Mouse (Mus musculus) liver, adult 2 months (tissue): Measurements from ENCODE around the gene Ngly1. TPM values are rescaled to one million over a fixed set of nuclear protein-coding genes. Genes with fewer than 3 reads are reported as not detected.

Source experiments
- DNase-seq: peaks from one replicate; pipeline ENCODE4 v3.0.0-alpha.2; 2011; ENCODE audit warnings: low read depth, low spot score; ENCODE audit errors: extremely low read depth
- H3K27ac ChIP-seq: fragments of 200-500 bp; replicated peaks from 2 replicates; pipeline ENCODE4 v1.5.1; 2012; ENCODE audit warnings: low read depth, mild to moderate bottlenecking, control low read depth, inconsistent platforms, low read length; ENCODE audit not compliant: insufficient read depth
- H3K27me3 ChIP-seq: fragments of 200-500 bp; 2 replicates; pipeline ENCODE4 v1.6.1; 2012; ENCODE audit warnings: mild to moderate bottlenecking, moderate library complexity, low read length, inconsistent platforms; ENCODE audit not compliant: control insufficient read depth, insufficient read depth
- H3K36me3 ChIP-seq: fragments of 200-500 bp; 2 replicates; pipeline ENCODE4 v1.6.1; 2012; ENCODE audit warnings: low read length, inconsistent platforms; ENCODE audit not compliant: control insufficient read depth, insufficient read depth
- H3K4me1 ChIP-seq: fragments of 200-500 bp; 2 replicates; pipeline ENCODE4 v1.6.1; 2011; ENCODE audit warnings: low read length; ENCODE audit not compliant: control insufficient read depth, insufficient read depth
- H3K4me3 ChIP-seq: fragments of 200-500 bp; 2 replicates; pipeline ENCODE4 v1.5.1; 2011; ENCODE audit warnings: low read depth, mild to moderate bottlenecking, control low read depth, low read length, moderate library complexity; ENCODE audit not compliant: insufficient read depth
- H3K79me2 ChIP-seq: fragments of 200-500 bp; 2 replicates; pipeline ENCODE4 v1.6.1; 2012; ENCODE audit warnings: inconsistent platforms, mild to moderate bottlenecking, low read length, moderate library complexity; ENCODE audit not compliant: control insufficient read depth, insufficient read depth
- H3K9ac ChIP-seq: fragments of 200-500 bp; 2 replicates; pipeline ENCODE4 v1.6.1; 2012; ENCODE audit warnings: low read depth, mild to moderate bottlenecking, control low read depth, inconsistent platforms, low read length
- CTCF ChIP-seq: fragments of 200-500 bp; IDR thresholded peaks from 2 replicates; pipeline ENCODE4 v1.5.1; 2011; ENCODE audit warnings: low read depth, low read length, control low read depth
- POLR2A ChIP-seq: fragments of 200-500 bp; IDR thresholded peaks from 2 replicates; pipeline ENCODE4 v1.6.1; 2011; ENCODE audit warnings: low read length, control low read depth; ENCODE audit not compliant: insufficient read depth; ENCODE audit errors: extremely low read depth
- WGBS: fragments of 180-500 bp; shearing (Covaris S2); methylation state at CpG from one replicate; pipeline ENCODE4 v1.1.7; 2018; 5-methylcytosine and 5-hydroxymethylcytosine counted together
- polyA plus RNA-seq: library from polyadenylated mRNA; depleted of rRNA; stranded (reverse); fragments of >200 nt; gene quantifications from 2 replicates; pipeline ENCODE4 v1.2.3, GENCODE M21; 2012
- total RNA-seq: library from RNA; depleted of rRNA; stranded (reverse); fragments of >200 nt; gene quantifications from 2 replicates; pipeline ENCODE4 v1.2.3, GENCODE M21; 2014

Ngly1 gene
- total and polyA plus RNA-seq, 2 experiments = 25.4 to 44.5 TPM

DNA sequence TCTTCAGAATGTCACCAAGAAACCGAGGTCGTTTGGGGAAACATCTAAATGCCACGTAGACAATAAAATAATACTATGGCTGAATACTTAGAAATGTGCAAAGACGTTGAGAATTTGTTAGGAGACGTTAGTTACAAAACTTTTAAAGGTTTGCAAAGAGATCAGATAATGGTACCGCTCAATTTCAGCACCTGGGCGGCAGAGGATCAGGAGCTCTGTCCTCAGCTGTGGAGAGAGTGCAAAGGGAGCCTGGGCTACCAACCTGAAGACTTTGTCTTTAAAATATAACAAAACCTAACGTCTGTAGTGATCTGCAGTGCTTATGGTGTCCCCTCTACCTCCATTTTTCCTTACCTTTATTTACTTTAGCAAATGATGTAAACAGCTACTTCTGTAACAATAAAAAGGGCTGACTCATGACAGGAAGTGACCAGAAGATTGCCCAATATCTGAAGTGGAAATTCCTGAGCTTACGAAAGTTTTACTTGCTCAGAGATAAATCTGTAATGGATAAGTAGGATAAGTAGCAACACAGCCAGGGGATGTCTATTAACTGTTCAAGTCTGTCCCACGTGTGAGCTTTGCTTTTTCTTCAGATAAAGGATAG lies 5.4 kb upstream of the Ngly1 start:
- peak; percentile 98 for DNase-seq
- 2% methylated on average over 10 of the region's 10 CpGs for whole genome bisulfite sequencing
- H3K4me1 ChIP-seq = peaks cover 13% of the 10 kb centered on the region
- peaks cover 7% of the 10 kb centered on the region; the same call in 1 of the 2 replicates for H3K36me3 ChIP-seq
- peak overlapping the region; percentile 67 for H3K4me3 ChIP-seq
- no peaks in the 10 kb centered on the region for H3K27me3 ChIP-seq
- H3K27ac ChIP-seq = peak overlapping the region; percentile 87
- H3K79me2 ChIP-seq = no peaks in the 10 kb centered on the region
- no peak for TF ChIP-seq POLR2A
- no peak for TF ChIP-seq CTCF
- H3K9ac ChIP-seq = peak overlapping the region; percentile 81

DNA sequence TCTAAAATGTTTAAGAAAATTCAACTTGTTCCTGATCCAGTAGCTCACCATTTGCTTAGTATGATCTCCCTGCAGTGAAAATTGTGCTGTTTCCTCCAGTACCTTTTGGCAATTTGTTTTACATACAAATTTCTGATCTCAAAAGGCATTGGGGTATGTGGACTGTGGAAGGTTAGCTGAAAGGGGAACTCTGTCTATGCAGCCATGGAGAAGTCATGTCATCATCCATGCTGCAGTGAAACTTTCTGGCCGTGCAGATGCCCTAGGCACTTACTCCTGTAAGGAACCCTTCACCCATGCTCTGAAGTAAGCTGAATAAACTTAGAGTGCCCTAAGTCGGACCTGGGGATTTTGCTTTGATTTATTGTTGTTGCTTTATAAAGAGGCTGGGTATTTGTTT lies 4.7 kb upstream of the Ngly1 start:
- Histone ChIP-seq H3K36me3 (peaks cover 7% of the 10 kb centered on the region; the same call in 1 of the 2 replicates), H3K4me1 (peaks cover 13% of the 10 kb centered on the region), H3K4me3 (peak overlapping the region; percentile 19; the same call in 1 of the 2 replicates), H3K79me2 (no peaks in the 10 kb centered on the region), H3K9ac (0 out of 2 replicates have a peak overlapping the region, but pooled peaks have one; percentile 49), H3K27me3 (no peaks in the 10 kb centered on the region), H3K27ac (peak overlapping the region; percentile 60)
- peak; percentile 34 for DNase-seq
- TF ChIP-seq POLR2A = no peak
- TF ChIP-seq CTCF = no peak
- WGBS = 46% methylated on average over 2 of the region's 2 CpGs

GRCm38 (mm10) chr14:16245127-16245526 lies 4.0 kb upstream of the Ngly1 start:
- no peaks in the 10 kb centered on the region for H3K27me3 ChIP-seq
- 13% methylated on average over 1 of the region's 1 CpGs for WGBS
- DNase-seq = peak; percentile 78
- TF ChIP-seq CTCF (no peak), POLR2A (no peak)
- peaks cover 5% of the 10 kb centered on the region; the same call in 1 of the 2 replicates for H3K36me3 ChIP-seq
- H3K9ac ChIP-seq = no peak overlapping the region
- 0 out of 2 replicates have a peak, but pooled peaks cover 3% of the 10 kb centered on the region for H3K79me2 ChIP-seq
- peaks cover 16% of the 10 kb centered on the region for H3K4me1 ChIP-seq
- no peak overlapping the region for H3K4me3 ChIP-seq
- no peak overlapping the region; the same call in 1 of the 2 replicates for H3K27ac ChIP-seq

GRCm38 (mm10) chr14:16246340-16246912 lies 2.7 kb upstream of the Ngly1 start:
- TF ChIP-seq CTCF = no peak
- TF ChIP-seq POLR2A = no peak
- WGBS = 94% methylated on average over 2 of the region's 2 CpGs
- H3K4me1 ChIP-seq = peaks cover 24% of the 10 kb centered on the region
- H3K36me3 ChIP-seq = no peaks in the 10 kb centered on the region
- no peak overlapping the region for H3K4me3 ChIP-seq
- H3K9ac ChIP-seq = no peak overlapping the region
- no peak for DNase-seq
- peaks cover 4% of the 10 kb centered on the region; the same call in 1 of the 2 replicates for H3K79me2 ChIP-seq
- no peak overlapping the region for H3K27ac ChIP-seq
- no peaks in the 10 kb centered on the region for H3K27me3 ChIP-seq

- Histone ChIP-seq H3K27me3 (no peaks in the 10 kb centered on the region), H3K4me3 (no peak overlapping the region), H3K36me3 (no peaks in the 10 kb centered on the region), H3K9ac (0 out of 2 replicates have a peak overlapping the region, but pooled peaks have one; percentile 35), H3K27ac (no peak overlapping the region), H3K79me2 (peaks cover 7% of the 10 kb centered on the region; the same call in 1 of the 2 replicates), H3K4me1 (peaks cover 21% of the 10 kb centered on the region)
- no peak for TF ChIP-seq POLR2A
- TF ChIP-seq CTCF = no peak
- no peak for DNase-seq
- 77% methylated on average over 3 of the region's 3 CpGs for WGBS
These were observed 945 bp upstream of the Ngly1 start for GRCm38 (mm10) chr14:16248135-16248534.
